In genomic region chr1:186478428-186479238, GRCm38 (mm10) we compare ENCODE assay signal across 12 mouse cellular contexts.
DNase-seq lines count a peak whose midpoint lies in the region; ATAC-seq and TF ChIP-seq lines count a peak whose summit lies in the region.
"Had no signal": no experiment of that assay in that cellular context is flagged by ENCODE, and none has a peak within 500 bp of the region (broad histone marks: within the 10 kb centered on the region; RNA-seq: fewer than 3 reads in every experiment).

No protein-coding gene starts in this region.

- H3K27ac ChIP-seq in kidney, embryonic 14.5 days (ENCODE audit: low read depth, low read length): peak overlapping the region; percentile 33; the same call in 1 of the 2 replicates
- H3K27ac ChIP-seq in layer of hippocampus, adult 2 months: no peak overlapping the region
- no peak overlapping the region for H3K27ac ChIP-seq in forebrain, embryonic 11.5 days (ENCODE audit: low read depth, low read length)
- H3K27ac ChIP-seq: forebrain, embryonic 15.5 days; hindbrain, postnatal 0 days; limb, embryonic 12.5 days had no signal

- no peaks in the 10 kb centered on the region for H3K27me3 ChIP-seq in kidney, embryonic 14.5 days (ENCODE audit: control insufficient read depth, insufficient read depth, low read length)
- H3K27me3 ChIP-seq in forebrain, embryonic 11.5 days (ENCODE audit: control insufficient read depth, insufficient read depth, low read length): no peaks in the 10 kb centered on the region
- H3K27me3 ChIP-seq: forebrain, embryonic 15.5 days; limb, embryonic 12.5 days; megakaryocyte, embryonic 14.5 days had no signal

- H3K4me1 ChIP-seq in kidney, embryonic 14.5 days (ENCODE audit: control insufficient read depth, insufficient read depth, low read length): peaks cover 21% of the 10 kb centered on the region; the same call in 1 of the 2 replicates
- 0 out of 2 replicates have a peak, but pooled peaks cover 2% of the 10 kb centered on the region for H3K4me1 ChIP-seq in forebrain, embryonic 11.5 days (replicated peaks; ENCODE audit: control insufficient read depth, insufficient read depth, low read length)
- H3K4me1 ChIP-seq: megakaryocyte, embryonic 14.5 days had no signal

- no peaks in the 10 kb centered on the region for H3K9me3 ChIP-seq in kidney, embryonic 14.5 days (ENCODE audit: control insufficient read depth, low read length)
- no peaks in the 10 kb centered on the region for H3K9me3 ChIP-seq in forebrain, embryonic 11.5 days (ENCODE audit: control insufficient read depth, low read length)
- H3K9me3 ChIP-seq: forebrain, embryonic 15.5 days; limb, embryonic 12.5 days had no signal

- no peak overlapping the region for H3K4me2 ChIP-seq in kidney, embryonic 14.5 days (replicated peaks; ENCODE audit: low read depth, low read length)
- H3K4me2 ChIP-seq in forebrain, embryonic 11.5 days (ENCODE audit: low read depth, low read length, severe bottlenecking): no peak overlapping the region
- H3K4me2 ChIP-seq: forebrain, embryonic 15.5 days; limb, embryonic 12.5 days had no signal

- peak; percentile 14 for DNase-seq in adrenal gland, postnatal 10 days
- DNase-seq in adrenal gland, postnatal 25 days: no peak
- peak; percentile 77 for DNase-seq in heart, adult 8-10 months (ENCODE audit: low spot score)
- peak; percentile 38 for DNase-seq in lung, postnatal 25 days (ENCODE audit: low spot score)
- no peak for DNase-seq in layer of hippocampus, adult 2 months (ENCODE audit: low spot score in 2 of 2)
- no peak for DNase-seq in forebrain, embryonic 11.5 days (ENCODE audit: low spot score)
- no peak for DNase-seq in cerebellum, adult 11-12 months

- 25% methylated on average over 8 of the region's 8 CpGs for WGBS in kidney, embryonic 14.5 days
- WGBS in forebrain, embryonic 11.5 days: 86% methylated on average over 8 of the region's 8 CpGs

- TF ChIP-seq CTCF in layer of hippocampus, adult 2 months (conservative IDR thresholded peaks at IDR 0.05): no peak

- peak; percentile 69 for ATAC-seq in kidney, embryonic 14.5 days (ENCODE audit: low FRiP score, low TSS enrichment)
- ATAC-seq in forebrain, embryonic 11.5 days (replicated peaks; ENCODE audit: low FRiP score): no peak
- ATAC-seq: forebrain, embryonic 15.5 days; hindbrain, postnatal 0 days had no signal

- H3K36me3 ChIP-seq in kidney, embryonic 14.5 days (ENCODE audit: control insufficient read depth, insufficient read depth, low read length): no peaks in the 10 kb centered on the region
- H3K36me3 ChIP-seq in forebrain, embryonic 11.5 days (ENCODE audit: control insufficient read depth, insufficient read depth, low read length): no peaks in the 10 kb centered on the region
- H3K36me3 ChIP-seq: forebrain, embryonic 15.5 days; limb, embryonic 12.5 days had no signal

- H3K4me3 ChIP-seq in kidney, embryonic 14.5 days (ENCODE audit: low read length): no peak overlapping the region
- no peak overlapping the region for H3K4me3 ChIP-seq in layer of hippocampus, adult 2 months
- H3K4me3 ChIP-seq in forebrain, embryonic 11.5 days (ENCODE audit: low read depth, low read length): no peak overlapping the region
- H3K4me3 ChIP-seq: forebrain, embryonic 15.5 days; limb, embryonic 12.5 days; megakaryocyte, embryonic 14.5 days had no signal

- no peak overlapping the region for H3K9ac ChIP-seq in kidney, embryonic 14.5 days (ENCODE audit: low read depth, low read length)
- no peak overlapping the region for H3K9ac ChIP-seq in forebrain, embryonic 11.5 days (ENCODE audit: low read length)
- H3K9ac ChIP-seq: forebrain, embryonic 15.5 days; limb, embryonic 12.5 days had no signal

Comparison
In these comparisons a context has a peak if more than half of its experiments do, and no peak if none do; other contexts are left out.
1. DNase-seq: peak in adrenal gland, postnatal 10 days (single experiment), heart, adult 8-10 months (single experiment) and lung, postnatal 25 days (single experiment); none in adrenal gland, postnatal 25 days (single experiment), layer of hippocampus, adult 2 months (0 of 2), forebrain, embryonic 11.5 days (single experiment) and cerebellum, adult 11-12 months (single experiment).